Mouse (Mus musculus): ENCODE data around the gene Tsc22d1.

Gene Tsc22d1

GRCm38 (mm10) chr14:76448987-76449386, 34.2 kb downstream of the Tsc22d1 start:
- DNase-seq, result no peak

- DNase-seq, result no peak
Observed at GRCm38 (mm10) chr14:76451011-76451410, 36.2 kb downstream of the Tsc22d1 start.

DNA sequence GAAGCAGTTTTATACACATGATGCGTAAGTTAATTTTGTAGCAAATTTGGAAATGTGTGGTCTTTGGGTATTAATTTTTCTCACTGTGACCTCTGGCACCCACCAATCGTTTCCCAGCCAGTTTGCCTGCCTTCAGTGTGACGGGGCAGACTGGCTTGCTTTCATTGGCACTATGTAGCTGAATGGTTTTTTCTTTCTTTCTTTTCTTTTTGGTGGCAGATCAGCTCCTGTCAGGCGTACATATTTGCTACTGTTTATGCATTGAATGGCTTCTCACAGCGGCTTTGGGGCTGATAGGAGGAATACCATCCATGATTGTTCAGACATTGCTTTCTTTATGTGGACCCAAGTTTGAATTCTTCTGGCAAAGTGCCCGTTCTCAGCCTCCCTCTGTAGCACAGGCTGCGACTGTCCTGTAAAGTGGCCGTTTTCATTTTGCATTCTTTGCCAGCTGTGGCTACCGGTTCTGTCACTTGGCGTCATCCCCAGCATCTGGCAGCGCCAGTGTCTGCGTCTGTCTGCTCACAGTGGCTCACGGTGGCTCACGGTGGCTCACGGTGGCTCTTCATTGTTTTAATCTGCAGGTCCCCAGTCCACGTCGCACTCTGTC, 38.1 kb downstream of the Tsc22d1 start:
- no peak for DNase-seq

- DNase-seq, result no peak
Observed at GRCm38 (mm10) chr14:76454673-76455072, 39.9 kb downstream of the Tsc22d1 start.

GRCm38 (mm10) chr14:76455159-76455558, 40.4 kb downstream of the Tsc22d1 start:
- no peak for DNase-seq

- DNase-seq, result no peak
Observed at GRCm38 (mm10) chr14:76457696-76458095, 42.9 kb downstream of the Tsc22d1 start.

- no peak for DNase-seq
Observed at GRCm38 (mm10) chr14:76460181-76460580, 45.4 kb downstream of the Tsc22d1 start.

- no peak for DNase-seq
Observed at GRCm38 (mm10) chr14:76461182-76461775, 46.5 kb downstream of the Tsc22d1 start.

DNA sequence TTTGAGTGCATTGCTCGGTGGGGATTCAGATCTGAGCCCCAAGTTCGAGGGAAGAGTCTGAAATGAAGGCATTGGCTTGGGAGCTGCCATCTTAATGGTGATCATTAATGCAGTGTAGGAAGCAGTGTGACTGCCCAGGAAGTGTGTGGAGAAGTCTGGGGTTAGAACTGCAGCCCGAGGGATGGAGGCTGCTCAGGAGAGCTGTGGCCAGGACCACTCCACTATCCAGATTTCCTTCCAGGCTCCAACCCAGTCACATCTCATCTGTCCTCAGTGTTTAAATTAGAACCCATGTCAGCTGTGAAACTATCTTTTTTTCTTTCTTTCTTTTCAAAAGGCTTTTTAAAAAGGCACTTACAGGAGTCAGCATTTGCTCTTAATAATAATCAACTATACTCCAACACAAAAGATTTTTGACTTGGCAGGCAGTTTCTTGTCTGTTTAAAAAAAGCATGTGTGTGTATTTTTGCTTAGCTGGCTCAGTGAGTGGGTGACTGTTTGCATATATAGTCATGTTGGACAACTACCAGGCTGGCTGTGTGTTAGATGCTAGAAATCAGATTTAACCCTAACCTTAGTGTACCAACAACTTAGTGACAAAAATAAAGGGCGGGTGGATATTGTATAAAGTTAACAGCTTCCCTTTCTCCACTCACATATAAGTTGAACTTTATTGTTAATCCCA, 48.8 kb downstream of the Tsc22d1 start:
- no peak for DNase-seq

GRCm38 (mm10) chr14:76464967-76465366, 50.2 kb downstream of the Tsc22d1 start:
- no peak for DNase-seq

- DNase-seq, result peak; percentile 82 to 85
Observed at GRCm38 (mm10) chr14:76466641-76467323, 52.0 kb downstream of the Tsc22d1 start.

- no peak for DNase-seq
Observed at GRCm38 (mm10) chr14:76467932-76468331, 53.2 kb downstream of the Tsc22d1 start.

DNA sequence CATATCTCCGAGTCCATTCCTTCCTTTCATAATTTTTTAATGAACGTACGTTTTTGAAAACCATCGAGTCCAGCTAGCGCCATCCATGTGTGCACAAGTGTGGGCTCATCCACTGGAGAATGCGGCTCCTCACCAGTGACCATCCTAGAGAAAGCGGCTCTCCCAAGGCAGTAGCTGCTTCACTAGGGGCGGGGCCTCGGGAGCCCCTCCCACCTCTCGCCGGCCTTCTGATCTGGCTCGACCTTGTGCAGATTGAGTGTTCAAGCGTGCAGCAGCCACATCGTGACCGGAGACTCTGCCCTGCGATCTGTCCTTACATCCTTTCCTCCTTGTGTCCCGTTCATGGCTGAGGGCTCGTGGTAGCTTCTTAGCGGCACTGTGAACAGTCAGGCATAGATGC, 56.5 kb downstream of the Tsc22d1 start:
- no peak for DNase-seq

DNA sequence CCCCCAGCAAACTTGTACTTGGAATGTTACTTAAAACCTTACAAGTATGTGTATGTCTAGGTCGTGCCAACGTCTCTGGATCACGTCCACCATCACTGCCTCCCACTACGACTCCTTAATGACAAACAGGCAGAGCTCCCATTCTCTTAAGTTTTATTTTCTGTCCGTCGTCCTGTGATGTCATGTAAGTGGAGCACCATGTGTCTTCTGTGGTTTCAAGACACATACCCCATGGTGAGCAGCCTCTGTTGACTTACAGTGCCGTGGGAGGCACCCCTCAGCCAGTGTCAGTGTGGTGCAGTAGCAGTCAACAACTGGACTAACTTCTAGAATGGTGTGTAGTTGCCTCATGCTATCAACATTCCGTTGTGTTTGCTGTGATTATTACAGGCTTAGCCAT, 57.7 kb downstream of the Tsc22d1 start:
- DNase-seq, result no peak

DNA sequence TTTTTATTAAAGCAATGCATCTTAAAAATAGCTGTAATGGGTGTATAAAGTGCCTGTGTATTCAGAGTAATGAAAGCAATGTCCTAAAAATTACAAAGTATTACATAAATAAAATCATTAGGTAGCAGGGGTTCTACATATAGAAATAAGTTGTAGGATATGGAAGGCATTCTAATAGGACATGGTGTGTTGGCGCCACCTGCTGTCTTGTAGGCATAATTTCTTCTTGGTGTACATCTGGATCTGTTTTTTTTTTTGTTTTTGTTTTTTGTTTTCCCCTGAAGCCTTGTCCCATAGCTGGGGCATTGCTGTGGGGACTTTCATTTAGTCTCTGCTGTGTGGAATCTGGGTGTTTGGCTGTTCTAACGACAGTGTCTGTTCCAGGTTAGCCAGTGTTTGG, 58.6 kb downstream of the Tsc22d1 start:
- peak; percentile 55 to 74 for DNase-seq

DNA sequence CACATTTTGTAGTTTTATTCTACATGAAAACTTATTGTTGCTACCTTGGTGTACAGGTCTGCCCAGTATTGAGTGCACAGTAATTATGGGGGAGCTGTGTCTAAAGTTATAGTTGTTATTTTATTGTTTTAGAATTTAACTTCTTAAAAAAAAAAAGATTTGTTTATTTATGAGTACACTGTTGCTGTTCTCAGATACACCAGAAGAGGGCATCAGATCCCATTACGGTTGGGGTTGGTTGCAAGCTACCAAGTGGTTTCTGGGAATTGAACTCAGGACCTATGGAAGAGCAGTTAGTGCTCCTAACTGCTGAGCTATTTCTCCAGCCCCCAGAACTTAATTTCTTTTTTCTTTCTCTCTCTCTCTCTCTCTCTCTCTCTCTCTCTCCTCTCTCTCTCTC, 59.4 kb downstream of the Tsc22d1 start:
- no peak for DNase-seq

- no peak for DNase-seq
Observed at GRCm38 (mm10) chr14:76476770-76477169, 62.0 kb downstream of the Tsc22d1 start.

DNA sequence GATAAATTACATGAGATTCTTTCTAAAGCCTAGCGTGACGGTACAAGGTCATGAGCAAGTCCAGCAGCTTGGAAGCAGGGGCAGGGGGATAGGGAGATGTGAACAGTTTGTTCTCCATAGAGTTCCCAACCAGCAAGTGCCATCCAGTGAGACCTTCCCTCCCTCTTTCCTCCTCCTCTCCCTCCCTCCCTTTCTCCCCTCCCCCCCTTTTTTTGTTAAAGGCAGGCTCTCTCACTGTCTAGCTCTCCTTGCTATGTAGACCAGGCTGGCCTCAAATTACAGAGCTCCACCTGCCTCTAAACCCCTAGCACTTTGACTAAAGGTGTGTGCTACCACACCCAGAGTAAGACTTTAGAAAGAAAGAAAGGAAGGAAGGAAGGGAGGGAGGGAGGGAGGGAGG, 63.3 kb downstream of the Tsc22d1 start:
- no peak for DNase-seq

DNA sequence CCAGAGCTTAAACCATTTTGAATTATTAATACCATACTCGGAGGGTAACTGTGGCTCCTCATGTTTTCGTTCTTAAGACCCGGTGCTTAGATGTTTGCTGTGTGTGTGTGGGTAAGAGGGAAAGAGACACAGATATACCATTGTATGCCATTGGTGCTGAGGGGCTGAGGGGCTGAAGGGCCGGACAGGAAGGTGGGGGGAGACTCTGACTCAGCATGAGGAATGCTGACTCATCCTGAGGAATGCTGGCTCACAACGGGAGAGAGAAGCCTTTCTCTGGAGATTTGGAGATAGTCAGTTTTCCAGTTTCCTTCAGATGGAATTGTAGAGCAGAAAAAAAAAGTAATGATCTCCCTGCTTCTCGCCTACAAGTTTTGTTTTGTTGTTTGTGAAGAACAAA, 63.9 kb downstream of the Tsc22d1 start:
- DNase-seq, result no peak

GRCm38 (mm10) chr14:76479867-76480266, 65.1 kb downstream of the Tsc22d1 start:
- peak in 1 of 2 experiments; percentile 53 for DNase-seq

GRCm38 (mm10) chr14:76480507-76480906, 65.7 kb downstream of the Tsc22d1 start:
- no peak for DNase-seq

- DNase-seq, result no peak
Observed at GRCm38 (mm10) chr14:76483701-76484100, 68.9 kb downstream of the Tsc22d1 start.

DNA sequence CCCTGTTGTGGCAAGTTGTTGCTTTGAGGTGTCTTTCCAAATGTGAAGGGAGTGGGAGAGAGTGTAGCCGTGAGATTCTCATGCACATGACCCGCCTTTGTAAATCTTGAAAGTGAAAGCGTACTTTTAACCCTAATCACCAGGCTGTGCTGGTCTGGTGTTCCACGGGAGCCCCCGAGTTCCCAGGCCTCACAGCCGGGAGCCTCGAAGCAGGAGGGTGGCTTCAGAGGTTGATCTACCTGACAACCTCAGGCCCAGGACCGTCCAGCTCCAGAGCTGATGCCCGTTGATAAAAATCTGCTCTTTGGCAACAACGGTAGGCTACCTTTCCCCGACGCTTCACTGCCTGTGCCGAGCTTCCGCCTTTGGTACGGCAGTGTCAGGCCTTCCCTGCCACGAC, 72.8 kb downstream of the Tsc22d1 start:
- DNase-seq, result no peak
